Mouse (Mus musculus) stomach, embryonic 16.5 days (tissue): Measurements from ENCODE around the gene Ankrd55. TPM values are rescaled to one million over a fixed set of nuclear protein-coding genes. Genes with fewer than 3 reads are reported as not detected.

Experiments
- ATAC-seq: fragments of 200-750 bp; cut with Nextera tagmentation; 2 replicates; pipeline ENCODE4 v1.8.0; 2017; ENCODE audit warnings: moderate number of reproducible peaks, moderate TSS enrichment; ENCODE audit not compliant: insufficient read depth, low FRiP score
- H3K27ac ChIP-seq: fragments of 300-500 bp; sonication (generic); 2 replicates; pipeline ENCODE4 v1.5.1; 2014; ENCODE audit warnings: low read length
- H3K27me3 ChIP-seq: fragments of 300-500 bp; sonication (generic); 2 replicates; pipeline ENCODE4 v1.6.1; 2014; ENCODE audit warnings: low read length, control low read depth, mixed read lengths; ENCODE audit not compliant: control insufficient read depth, insufficient read depth
- H3K36me3 ChIP-seq: fragments of 300-500 bp; sonication (generic); 2 replicates; pipeline ENCODE4 v1.6.1; 2014; ENCODE audit warnings: low read length; ENCODE audit not compliant: control insufficient read depth, insufficient read depth
- H3K4me1 ChIP-seq: fragments of 300-500 bp; sonication (generic); 2 replicates; pipeline ENCODE4 v1.6.1; 2014; ENCODE audit warnings: low read length, control low read depth, mixed read lengths; ENCODE audit not compliant: control insufficient read depth, insufficient read depth
- H3K4me2 ChIP-seq: fragments of 300-500 bp; sonication (generic); 2 replicates; pipeline ENCODE4 v1.6.1; 2014; ENCODE audit warnings: low read depth, low read length, mixed read lengths
- H3K4me3 ChIP-seq: fragments of 300-500 bp; sonication (generic); replicated peaks from 2 replicates; pipeline ENCODE4 v1.5.1; 2014; ENCODE audit warnings: mild to moderate bottlenecking, low read length
- H3K9ac ChIP-seq: fragments of 300-500 bp; sonication (generic); 2 replicates; pipeline ENCODE4 v1.6.1; 2014; ENCODE audit warnings: low read length
- H3K9me3 ChIP-seq: fragments of 300-500 bp; sonication (generic); replicated peaks from 2 replicates; pipeline ENCODE4 v1.6.1; 2016; ENCODE audit warnings: low read length, control low read depth; ENCODE audit not compliant: control insufficient read depth
- WGBS: fragments of 180-500 bp; shearing (Covaris S2); extraction: QIAGEN DNeasy Blood & Tissue Kit; methylation state at CpG from one replicate; pipeline ENCODE4 v1.1.7; 2014; 5-methylcytosine and 5-hydroxymethylcytosine counted together
- polyA plus RNA-seq: library from polyadenylated mRNA; unstranded; fragments of >200 nt; fragmentation: Nextera tagmentation; extraction: Ambion mirVana; gene quantifications from 2 replicates; pipeline ENCODE4 v1.2.1, GENCODE M21; 2015

Gene Ankrd55
- polyA plus RNA-seq, 1 experiment from 2014 or later, result 0.39 TPM

DNA sequence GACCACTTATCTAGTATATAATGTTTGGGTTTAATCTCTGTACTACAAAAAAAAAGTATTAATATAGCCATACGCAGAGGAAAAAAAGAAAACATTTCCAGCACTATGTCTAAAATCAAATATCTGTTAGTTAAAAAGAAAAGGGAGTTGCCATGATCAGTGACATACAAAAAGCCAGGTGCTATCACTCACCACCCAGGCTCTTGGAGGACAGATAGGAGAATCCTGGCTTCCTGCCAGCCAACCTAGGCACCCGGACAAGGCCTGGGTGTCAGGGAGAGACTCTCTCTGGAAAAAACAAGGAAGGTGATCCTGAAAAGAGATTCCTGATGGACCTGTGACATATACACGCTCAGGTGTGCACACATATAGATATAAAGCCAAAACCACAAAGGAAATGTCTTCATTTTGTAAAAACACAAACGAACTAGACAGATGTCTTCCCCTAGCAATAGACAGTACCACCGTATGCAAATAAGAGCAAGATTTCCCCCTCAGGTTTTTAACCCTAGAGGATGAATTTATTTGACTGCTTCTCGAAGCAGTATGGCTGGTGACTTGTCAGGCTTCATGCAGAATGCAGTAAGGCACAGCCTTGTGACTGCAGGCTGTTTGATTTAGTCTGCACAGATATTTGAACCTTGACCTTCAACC lies 553 bp upstream of the Ankrd55 start:
- Histone ChIP-seq H3K27ac (peak overlapping the region; percentile 25; the same call in 1 of the 2 replicates), H3K9me3 (no peaks in the 10 kb centered on the region), H3K4me1 (peaks cover 14% of the 10 kb centered on the region), H3K4me2 (peak overlapping the region; percentile 59), H3K36me3 (no peaks in the 10 kb centered on the region), H3K9ac (peak overlapping the region; percentile 28; the same call in 1 of the 2 replicates), H3K27me3 (no peaks in the 10 kb centered on the region), H3K4me3 (peak overlapping the region; percentile 35)
- ATAC-seq, result no peak
- 34% methylated on average over 6 of the region's 6 CpGs for WGBS

GRCm38 (mm10) chr13:112289338-112289737 lies 1.1 kb downstream of the Ankrd55 start:
- H3K9me3 ChIP-seq, result no peaks in the 10 kb centered on the region
- no peaks in the 10 kb centered on the region for H3K36me3 ChIP-seq
- no peak overlapping the region for H3K4me3 ChIP-seq
- 70% methylated on average over 9 of the region's 9 CpGs for WGBS
- no peak overlapping the region for H3K27ac ChIP-seq
- H3K4me1 ChIP-seq, result peaks cover 14% of the 10 kb centered on the region
- H3K9ac ChIP-seq, result no peak overlapping the region
- no peaks in the 10 kb centered on the region for H3K27me3 ChIP-seq
- no peak overlapping the region for H3K4me2 ChIP-seq
- ATAC-seq, result no peak

- no peak overlapping the region for H3K4me3 ChIP-seq
- no peaks in the 10 kb centered on the region for H3K36me3 ChIP-seq
- H3K9ac ChIP-seq, result no peak overlapping the region
- no peak overlapping the region for H3K27ac ChIP-seq
- no peak overlapping the region for H3K4me2 ChIP-seq
- no peak for ATAC-seq
- H3K4me1 ChIP-seq, result peaks cover 14% of the 10 kb centered on the region
- no peaks in the 10 kb centered on the region for H3K9me3 ChIP-seq
- H3K27me3 ChIP-seq, result no peaks in the 10 kb centered on the region
- WGBS, result 38% methylated on average over 4 of the region's 4 CpGs
Observed at GRCm38 (mm10) chr13:112289981-112290380, 1.7 kb downstream of the Ankrd55 start.

DNA sequence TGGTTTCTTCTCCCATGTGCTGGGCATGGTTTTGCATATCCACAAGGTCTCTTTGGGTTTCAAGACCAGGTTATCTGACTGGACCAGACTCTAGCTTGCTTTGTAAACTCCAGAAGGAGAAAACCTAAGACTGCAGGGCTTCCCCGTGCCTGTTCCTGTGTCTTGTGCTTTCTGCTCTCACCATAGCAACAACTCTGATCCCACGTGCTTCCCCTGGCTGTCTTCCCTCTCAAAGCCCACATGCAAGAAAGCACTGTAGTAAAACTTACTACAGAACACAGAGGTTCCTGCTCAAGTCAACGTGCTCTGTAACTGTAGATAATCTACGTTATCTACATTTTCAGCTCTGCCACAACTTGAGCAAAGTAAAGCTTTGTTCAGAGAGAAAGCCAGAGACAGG lies 4.2 kb downstream of the Ankrd55 start:
- H3K27ac ChIP-seq, result no peak overlapping the region
- H3K4me2 ChIP-seq, result no peak overlapping the region
- WGBS, result 51% methylated on average over 4 of the region's 4 CpGs
- H3K4me3 ChIP-seq, result no peak overlapping the region
- peaks cover 13% of the 10 kb centered on the region for H3K4me1 ChIP-seq
- H3K9me3 ChIP-seq, result no peaks in the 10 kb centered on the region
- H3K27me3 ChIP-seq, result no peaks in the 10 kb centered on the region
- H3K9ac ChIP-seq, result no peak overlapping the region
- no peaks in the 10 kb centered on the region for H3K36me3 ChIP-seq
- no peak for ATAC-seq

GRCm38 (mm10) chr13:112293092-112293491 lies 4.8 kb downstream of the Ankrd55 start:
- 93% methylated on average over 6 of the region's 6 CpGs for WGBS
- no peak overlapping the region for H3K27ac ChIP-seq
- ATAC-seq, result no peak

DNA sequence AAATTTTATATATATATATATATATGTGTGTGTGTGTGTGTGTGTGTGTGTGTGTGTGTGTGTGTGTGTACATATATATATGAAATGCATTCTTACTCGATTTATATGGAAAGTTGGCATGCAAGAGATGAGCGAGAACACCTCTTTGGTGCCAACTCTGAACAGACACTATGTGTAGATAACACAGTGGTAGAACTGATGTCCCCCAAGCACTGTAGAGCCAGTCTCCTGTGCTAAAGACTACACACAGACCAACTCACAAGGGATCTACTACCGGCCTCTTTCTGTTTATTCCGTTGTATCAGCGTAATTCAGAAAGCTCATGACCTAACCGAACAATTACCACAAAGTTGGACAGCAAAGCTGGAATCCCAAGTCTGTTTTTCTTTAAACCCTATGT lies 6.2 kb downstream of the Ankrd55 start:
- H3K27ac ChIP-seq, result no peak overlapping the region
- no peak overlapping the region for H3K9ac ChIP-seq
- 95% methylated on average over 6 of the region's 6 CpGs for WGBS
- no peaks in the 10 kb centered on the region for H3K36me3 ChIP-seq
- ATAC-seq, result no peak
- no peak overlapping the region for H3K4me2 ChIP-seq
- no peaks in the 10 kb centered on the region for H3K9me3 ChIP-seq
- no peak overlapping the region for H3K4me3 ChIP-seq
- no peaks in the 10 kb centered on the region for H3K4me1 ChIP-seq
- no peaks in the 10 kb centered on the region for H3K27me3 ChIP-seq

More at GRCm38 (mm10) chr13:112293092-112293491, 4.8 kb downstream of the Ankrd55 start:
- Histone ChIP-seq H3K4me1 (peaks cover 7% of the 10 kb centered on the region), H3K4me3 (no peak overlapping the region), H3K4me2 (no peak overlapping the region), H3K36me3 (no peaks in the 10 kb centered on the region), H3K9ac (no peak overlapping the region), H3K27me3 (no peaks in the 10 kb centered on the region), H3K9me3 (no peaks in the 10 kb centered on the region)

DNA sequence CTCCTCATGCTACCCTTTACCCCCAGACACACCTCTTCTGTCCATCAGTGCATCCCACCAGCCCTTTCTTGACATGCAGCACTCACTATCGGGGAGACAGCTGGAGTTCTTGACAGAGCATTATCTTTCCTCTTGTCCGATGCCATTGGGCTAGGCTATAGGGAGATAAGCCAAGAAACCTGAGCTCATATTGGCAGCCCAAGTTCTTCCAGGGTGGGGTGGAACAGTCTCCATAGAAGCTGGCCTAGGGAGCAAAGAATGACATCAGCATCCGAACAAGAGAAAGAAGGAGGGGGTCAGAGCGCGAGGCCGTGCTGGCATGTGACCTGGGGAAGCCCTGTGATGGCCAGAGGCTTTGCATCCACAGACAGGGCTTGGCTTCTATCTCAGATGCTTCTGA lies 9.5 kb downstream of the Ankrd55 start:
- WGBS, result 79% methylated on average over 6 of the region's 6 CpGs

GRCm38 (mm10) chr13:112303429-112303828 lies 15.2 kb downstream of the Ankrd55 start:
- Histone ChIP-seq H3K27ac (no peak overlapping the region), H3K4me1 (no peaks in the 10 kb centered on the region), H3K9ac (no peak overlapping the region), H3K27me3 (no peaks in the 10 kb centered on the region), H3K4me2 (no peak overlapping the region), H3K36me3 (no peaks in the 10 kb centered on the region), H3K9me3 (no peaks in the 10 kb centered on the region), H3K4me3 (no peak overlapping the region)
- ATAC-seq, result no peak
- WGBS, result 94% methylated on average over 2 of the region's 2 CpGs

More for the DNA sequence above, 9.5 kb downstream of the Ankrd55 start:
- Histone ChIP-seq H3K27ac (no peak overlapping the region), H3K9ac (no peak overlapping the region), H3K9me3 (no peaks in the 10 kb centered on the region), H3K27me3 (no peaks in the 10 kb centered on the region), H3K36me3 (no peaks in the 10 kb centered on the region), H3K4me1 (no peaks in the 10 kb centered on the region), H3K4me2 (no peak overlapping the region), H3K4me3 (no peak overlapping the region)
- no peak for ATAC-seq

GRCm38 (mm10) chr13:112308672-112309071 lies 20.4 kb downstream of the Ankrd55 start:
- H3K4me2 ChIP-seq, result no peak overlapping the region
- 22% methylated on average over 1 of the region's 1 CpGs for WGBS
- no peak for ATAC-seq
- no peak overlapping the region for H3K9ac ChIP-seq
- no peaks in the 10 kb centered on the region for H3K4me1 ChIP-seq
- no peaks in the 10 kb centered on the region for H3K36me3 ChIP-seq
- no peaks in the 10 kb centered on the region for H3K27me3 ChIP-seq
- H3K9me3 ChIP-seq, result no peaks in the 10 kb centered on the region
- no peak overlapping the region for H3K27ac ChIP-seq
- no peak overlapping the region for H3K4me3 ChIP-seq
